Mouse (Mus musculus) CH12F3 (cell line): ENCODE measurements at regions not wholly inside any gene's neighbourhood (a gene's known extent, or its start where the extent isn't known, plus 50 kb on each side); places are given as distances from the start of the nearest gene placed in this dataset.

ENCODE experiments used
- in situ Hi-C: fragments of 300-500 bp; cut with MboI; formaldehyde crosslinking; loops from 2 replicates; pipeline ENCODE4 v1.14.3; 2020; ENCODE audit warnings: low sequenced_read_pairs

DNA sequence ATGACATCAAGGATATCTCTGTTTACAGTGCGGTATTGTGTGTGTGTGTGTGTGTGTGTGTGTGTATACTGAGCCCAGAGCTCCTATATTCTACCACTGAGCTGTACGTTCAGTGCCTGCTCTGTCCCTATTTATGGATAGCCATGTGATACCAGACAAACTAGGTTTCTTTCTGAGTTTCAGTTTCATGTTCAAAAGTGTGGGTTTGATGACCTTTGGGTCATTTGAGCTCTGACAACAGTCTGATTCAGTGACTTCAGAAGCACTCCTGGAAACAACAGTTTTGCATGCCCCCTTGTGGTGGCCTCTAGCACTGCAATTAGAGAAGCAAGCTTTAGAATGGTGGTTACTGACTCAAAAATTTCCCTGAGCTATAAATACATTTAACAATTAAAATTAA is 50.9 kb upstream of the Tent2 start:
- in situ Hi-C loops, result loop anchor here (10.0 to 25.0 kb wide), 2 partner anchors 258 to 481 kb away; no protein-coding TSS in a partner anchor

DNA sequence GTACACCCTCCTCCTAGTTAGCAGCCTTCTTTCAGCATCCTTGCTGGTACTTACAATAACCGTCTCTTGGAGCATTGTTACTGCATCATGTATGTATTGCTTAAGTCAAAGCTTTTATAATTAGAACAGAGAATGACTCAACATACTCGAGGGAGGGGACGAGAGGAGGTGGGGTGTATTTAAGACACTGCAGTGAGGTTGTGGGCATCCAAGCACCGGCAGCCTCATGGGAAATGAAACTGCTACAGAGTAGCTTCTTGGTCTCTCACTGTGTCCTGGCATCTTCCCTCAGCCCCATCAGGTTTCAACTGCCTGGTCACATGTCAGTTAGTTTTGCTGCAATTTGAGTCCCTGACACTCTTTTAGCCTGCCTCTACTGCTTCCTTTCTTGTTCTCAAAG is 50.7 kb upstream of the Homer1 start:
- in situ Hi-C loops, result loop anchor here (10.0 to 25.0 kb wide), 2 partner anchors 264 to 486 kb away; no protein-coding TSS in a partner anchor
